Mouse (Mus musculus): ENCODE results near the gene Dusp14. TPM values are rescaled to one million over a fixed set of nuclear protein-coding genes. Genes with fewer than 3 reads are reported as not detected.

The Dusp14 gene
- 10 to 100 TPM; 17.8 to 28.0 TPM for polyA plus RNA-seq (2012; fragmentation: generic; extraction: Trizol)

GRCm38 (mm10) chr11:84069034-84069370, at the start of gene Dusp14:
TSS of gene Dusp14 (minus strand) at chr11:84069261.

Other genes starting within 250 kb of the Dusp14 start
- gene Hnf1b, start 219.2 kb downstream of the Dusp14 start, polyA plus RNA-seq (2012; fragmentation: generic; extraction: Trizol): not detected
- gene Ddx52, start 127.2 kb downstream of the Dusp14 start, polyA plus RNA-seq (2012; fragmentation: generic; extraction: Trizol): 10 to 100 TPM in 1 of 2 experiments, 1 to 10 TPM in 1; 1.8 to 14.4 TPM
- 1 to 10 TPM; 2.0 to 9.7 TPM for gene Synrg, start 104.8 kb downstream of the Dusp14 start, polyA plus RNA-seq (2012; fragmentation: generic; extraction: Trizol)
- 10 to 100 TPM in 1 of 2 experiments, 1 to 10 TPM in 1; 2.7 to 11.1 TPM for gene Tada2a, start 60.3 kb upstream of the Dusp14 start, polyA plus RNA-seq (2012; fragmentation: generic; extraction: Trizol)
- gene Acaca, start 60.4 kb upstream of the Dusp14 start, polyA plus RNA-seq (2012; fragmentation: generic; extraction: Trizol): 10 to 100 TPM in 1 of 2 experiments, 1 to 10 TPM in 1; 3.1 to 18.8 TPM
- under 1 TPM in 1 of 2 experiments, not detected in 1; 0.04 TPM for gene Gm11437, start 98.2 kb upstream of the Dusp14 start, polyA plus RNA-seq (2012; fragmentation: generic; extraction: Trizol)

All from C3H10T1/2 (cell line).